Mouse (Mus musculus) urinary bladder, adult 18-20 months (tissue): Measurements from ENCODE around the gene BC048562.

Source experiments
- DNase-seq, 2 experiments: peaks; one replicate each; pipeline ENCODE4 v3.0.0; 2022; ENCODE audit warnings: low spot score in 2 of 2, mixed read lengths in 2 of 2

The BC048562 gene

DNA sequence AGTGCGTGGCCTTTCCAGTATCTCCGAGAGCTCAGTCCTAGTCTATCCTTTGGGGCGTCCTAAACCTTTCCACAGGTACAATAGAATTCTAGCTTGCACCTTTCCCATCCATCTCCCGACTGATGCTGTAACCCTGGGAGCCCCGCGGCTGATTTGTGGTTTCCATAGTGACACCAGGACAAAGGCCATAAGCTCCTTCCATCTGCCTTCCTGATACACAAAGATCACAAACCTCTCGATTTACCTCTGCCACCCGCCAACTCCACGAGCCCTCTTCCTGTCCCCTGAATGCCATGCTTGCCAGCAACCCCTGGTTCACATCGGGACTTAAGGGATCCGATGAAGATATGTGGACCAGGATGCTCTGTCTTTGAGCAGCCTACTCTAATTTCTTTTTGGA is 43.0 kb downstream of the BC048562 start:
- peak in 1 of 2 experiments; percentile 38 for DNase-seq

DNA sequence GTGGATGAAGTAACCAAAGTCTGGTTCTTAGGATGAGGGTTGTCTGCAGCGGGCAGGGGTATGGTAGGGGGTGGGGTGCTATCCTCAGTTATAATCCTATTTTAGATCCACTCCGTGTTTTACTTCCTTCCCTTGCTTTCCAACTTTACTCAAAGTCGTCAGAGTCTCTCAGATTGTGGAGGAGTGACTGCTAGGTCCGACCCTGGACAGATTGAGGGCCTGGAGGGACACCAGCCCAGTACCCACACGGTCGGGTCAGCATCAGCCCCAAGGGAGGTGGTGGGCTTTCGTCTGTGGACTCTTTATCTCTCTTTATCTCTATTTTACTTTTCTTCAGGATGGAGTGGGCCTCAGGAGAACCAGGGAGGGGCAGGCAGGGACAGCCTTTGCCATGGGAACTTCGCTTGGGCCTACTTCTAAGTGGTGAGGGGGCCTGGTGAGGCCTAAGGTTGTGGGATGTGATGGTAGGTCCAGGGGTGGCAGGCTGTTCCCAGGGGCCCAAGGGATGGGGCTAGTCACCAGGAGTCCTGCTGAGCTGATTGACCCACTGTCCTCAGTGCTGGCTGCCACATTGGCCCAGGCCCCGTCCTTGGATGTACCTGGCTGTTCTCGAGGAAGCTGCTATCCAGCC is 43.6 kb downstream of the BC048562 start, which contains the start of gene Lamb2:
Gene Lamb2, plus strand, starts transcription at position 16 of the 631 bp plus-strand sequence.
- peak in 1 of 2 experiments; percentile 51 for DNase-seq

- no peak for DNase-seq
Observed at GRCm38 (mm10) chr9:108480813-108481519, 44.7 kb downstream of the BC048562 start.

DNA sequence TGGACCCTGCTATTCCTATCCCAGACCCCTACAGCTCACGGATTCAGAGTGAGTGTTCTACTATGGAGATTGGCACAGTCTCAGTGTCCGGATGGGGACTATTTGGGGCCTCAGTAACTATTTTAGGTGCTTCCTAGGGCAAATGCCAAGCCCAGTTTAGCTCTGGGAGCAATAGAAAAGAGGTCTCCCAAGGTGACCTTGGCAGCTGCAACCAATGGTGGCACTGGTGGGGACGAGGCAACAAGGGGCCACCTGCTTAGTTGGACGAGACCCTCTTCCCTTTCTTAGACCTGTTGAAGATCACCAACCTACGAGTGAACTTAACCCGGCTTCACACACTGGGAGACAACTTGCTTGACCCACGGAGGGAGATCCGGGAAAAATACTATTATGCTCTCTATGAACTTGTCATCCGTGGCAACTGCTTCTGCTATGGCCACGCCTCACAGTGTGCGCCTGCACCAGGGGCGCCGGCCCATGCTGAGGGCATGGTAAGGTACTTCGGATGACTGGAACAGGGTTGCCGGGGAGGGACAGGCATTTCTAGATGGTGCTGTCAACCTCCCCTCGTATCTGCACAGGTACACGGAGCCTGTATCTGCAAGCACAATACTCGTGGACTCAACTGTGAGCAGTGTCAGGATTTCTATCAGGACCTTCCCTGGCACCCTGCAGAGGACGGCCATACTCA is 45.4 kb downstream of the BC048562 start:
- DNase-seq: no peak

GRCm38 (mm10) chr9:108483051-108483790 is 46.9 kb downstream of the BC048562 start:
- DNase-seq: no peak

DNA sequence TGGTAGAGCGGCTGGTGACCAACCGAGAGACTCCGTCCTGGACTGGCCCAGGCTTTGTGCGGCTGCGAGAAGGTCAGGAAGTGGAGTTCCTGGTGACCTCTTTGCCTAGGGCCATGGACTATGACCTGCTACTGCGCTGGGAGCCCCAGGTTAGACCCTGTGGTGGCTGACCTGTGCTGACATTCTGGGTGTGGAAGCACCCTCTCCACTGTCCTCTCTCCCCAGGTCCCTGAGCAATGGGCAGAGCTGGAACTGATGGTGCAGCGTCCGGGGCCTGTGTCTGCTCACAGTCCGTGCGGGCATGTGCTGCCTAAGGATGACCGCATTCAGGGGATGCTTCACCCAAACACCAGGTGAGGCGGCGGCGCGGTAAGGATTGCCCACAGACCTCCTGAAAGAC is 47.7 kb downstream of the BC048562 start:
- no peak for DNase-seq

DNA sequence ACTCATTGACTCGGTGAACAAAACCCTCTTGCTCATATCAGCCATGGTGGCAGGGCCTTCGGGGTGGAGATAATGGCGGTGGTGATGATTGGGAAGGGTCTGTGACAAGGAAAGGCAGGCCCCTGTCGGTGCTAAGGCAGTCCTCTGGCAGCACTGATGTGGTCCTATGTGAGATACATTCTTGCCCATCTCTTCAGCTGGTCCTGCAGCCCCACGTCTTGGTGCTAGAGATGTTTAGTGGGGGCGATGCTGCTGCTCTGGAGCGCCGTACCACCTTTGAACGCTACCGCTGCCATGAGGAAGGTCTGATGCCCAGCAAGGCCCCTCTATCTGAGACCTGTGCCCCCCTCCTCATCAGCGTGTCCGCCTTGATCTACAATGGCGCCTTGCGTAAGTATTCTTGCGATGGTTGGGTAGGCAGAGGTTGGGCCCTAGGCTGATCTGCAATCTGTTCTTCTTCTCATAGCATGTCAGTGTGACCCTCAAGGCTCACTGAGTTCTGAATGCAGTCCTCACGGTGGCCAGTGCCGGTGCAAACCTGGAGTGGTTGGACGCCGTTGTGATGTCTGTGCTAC is 49.1 kb downstream of the BC048562 start:
- DNase-seq: no peak

DNA sequence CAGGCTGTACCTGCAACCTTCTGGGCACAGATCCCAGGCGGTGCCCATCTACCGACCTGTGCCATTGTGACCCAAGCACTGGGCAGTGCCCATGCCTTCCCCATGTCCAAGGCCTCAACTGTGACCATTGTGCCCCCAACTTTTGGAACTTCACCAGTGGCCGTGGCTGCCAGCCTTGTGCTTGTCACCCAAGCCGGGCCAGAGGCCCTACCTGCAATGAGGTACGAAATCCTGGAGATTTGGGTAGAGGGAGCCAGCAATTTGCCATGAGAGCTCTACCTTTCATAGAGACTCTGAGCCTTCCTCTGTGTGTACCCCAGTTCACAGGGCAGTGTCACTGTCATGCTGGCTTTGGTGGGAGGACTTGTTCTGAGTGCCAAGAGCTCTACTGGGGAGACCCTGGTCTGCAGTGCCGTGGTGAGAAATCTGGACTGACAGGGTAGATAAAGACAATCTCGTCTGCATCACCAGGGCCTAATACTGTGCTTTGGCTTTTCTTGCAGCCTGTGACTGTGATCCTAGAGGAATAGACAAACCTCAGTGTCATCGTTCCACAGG is 50.8 kb downstream of the BC048562 start:
- DNase-seq: no peak

GRCm38 (mm10) chr9:108488403-108488802 is 52.1 kb downstream of the BC048562 start:
- DNase-seq: no peak

- no peak for DNase-seq
Observed at GRCm38 (mm10) chr9:108489215-108489614, 52.9 kb downstream of the BC048562 start.

DNA sequence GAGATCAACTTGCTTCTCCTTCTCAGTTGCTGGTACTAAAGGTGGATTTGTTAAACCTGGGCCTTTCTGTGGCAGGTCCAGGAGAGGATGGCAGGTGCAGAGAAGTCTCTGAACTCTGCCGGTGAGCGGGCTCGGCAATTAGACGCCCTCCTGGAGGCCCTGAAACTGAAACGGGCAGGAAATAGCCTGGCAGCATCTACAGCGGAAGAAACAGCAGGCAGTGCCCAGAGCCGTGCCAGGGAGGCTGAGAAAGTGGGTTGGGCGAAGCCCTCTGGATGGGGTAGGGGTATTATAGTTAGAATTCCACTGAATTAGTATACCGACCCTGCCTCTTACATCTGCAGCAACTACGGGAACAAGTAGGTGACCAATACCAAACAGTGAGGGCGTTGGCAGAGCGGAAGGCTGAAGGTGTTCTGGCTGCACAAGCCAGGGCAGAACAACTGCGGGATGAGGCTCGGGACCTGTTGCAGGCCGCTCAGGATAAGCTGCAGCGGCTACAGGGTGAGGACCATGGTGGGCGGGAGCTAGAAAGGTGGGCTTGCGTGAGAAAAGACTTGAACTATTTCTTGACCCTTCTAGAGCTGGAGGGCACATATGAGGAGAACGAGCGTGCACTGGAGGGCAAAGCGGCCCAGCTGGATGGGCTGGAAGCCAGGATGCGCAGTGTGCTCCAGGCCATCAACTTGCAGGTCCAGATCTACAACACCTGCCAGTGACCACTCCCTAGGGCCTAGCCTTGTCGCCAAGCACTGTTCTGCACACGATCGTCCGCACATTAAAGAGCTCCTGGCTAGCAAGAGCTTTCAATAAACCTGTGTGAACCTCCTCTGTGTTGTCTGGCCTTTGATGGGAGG is 53.6 kb downstream of the BC048562 start:
- DNase-seq: no peak

GRCm38 (mm10) chr9:108490559-108491285 is 54.4 kb downstream of the BC048562 start, which contains the start of gene Usp19:
Gene Usp19, plus strand, starts transcription at chr9:108490602.
- peak; percentile 84 to 94 for DNase-seq

DNA sequence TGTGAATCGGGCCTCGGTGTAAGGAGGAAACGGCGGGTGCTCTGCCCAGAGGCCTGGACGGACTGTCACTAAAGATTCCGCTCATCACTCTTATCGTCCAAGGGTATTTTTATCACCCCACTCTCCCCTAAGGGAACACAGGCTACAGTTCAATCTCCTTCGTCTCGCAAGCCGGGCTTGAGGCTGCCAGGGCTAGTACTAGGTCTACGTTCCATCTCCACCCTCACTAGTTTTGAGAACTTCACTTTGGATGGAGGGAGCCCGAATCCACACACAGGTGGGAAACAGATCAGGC is 55.0 kb downstream of the BC048562 start:
- DNase-seq: no peak

DNA sequence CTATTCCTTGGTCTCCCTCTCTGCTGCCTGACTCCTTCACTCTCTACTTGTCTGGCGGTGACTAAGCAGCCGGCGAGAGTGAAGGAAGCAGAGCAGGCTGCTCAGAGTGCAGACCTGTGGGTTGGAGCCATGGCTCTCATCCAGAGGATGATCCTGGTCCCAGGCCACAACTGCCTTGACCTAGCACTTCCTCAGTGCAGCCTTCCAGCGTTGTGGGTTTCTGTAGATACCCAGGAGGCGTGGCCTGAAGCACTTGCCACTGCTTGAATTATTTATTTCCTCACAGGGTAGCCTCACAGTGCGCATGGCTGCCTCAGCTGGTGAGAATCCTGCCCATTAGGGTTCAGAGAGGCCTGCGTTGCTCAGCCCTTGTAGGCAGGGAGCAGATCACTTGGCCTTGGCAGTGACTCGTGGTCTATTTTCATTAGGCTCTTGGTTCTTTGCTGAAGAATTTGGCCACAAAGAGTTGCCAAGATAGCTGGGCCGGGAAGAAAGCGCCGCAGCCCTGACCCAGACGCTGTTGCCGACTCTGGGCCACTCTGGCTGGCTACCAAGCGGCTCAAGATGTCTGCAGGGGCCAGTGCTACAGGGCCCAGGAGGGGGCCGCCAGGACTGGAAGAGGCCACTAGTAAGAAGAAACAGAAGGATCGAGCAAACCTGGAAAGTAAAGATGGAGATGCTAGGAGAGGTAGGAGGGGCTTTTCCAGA is 55.9 kb downstream of the BC048562 start:
- no peak for DNase-seq

- DNase-seq: no peak
Observed at GRCm38 (mm10) chr9:108493246-108493645, 57.0 kb downstream of the BC048562 start.

- no peak for DNase-seq
Observed at GRCm38 (mm10) chr9:108494146-108494825, 58.0 kb downstream of the BC048562 start.

DNA sequence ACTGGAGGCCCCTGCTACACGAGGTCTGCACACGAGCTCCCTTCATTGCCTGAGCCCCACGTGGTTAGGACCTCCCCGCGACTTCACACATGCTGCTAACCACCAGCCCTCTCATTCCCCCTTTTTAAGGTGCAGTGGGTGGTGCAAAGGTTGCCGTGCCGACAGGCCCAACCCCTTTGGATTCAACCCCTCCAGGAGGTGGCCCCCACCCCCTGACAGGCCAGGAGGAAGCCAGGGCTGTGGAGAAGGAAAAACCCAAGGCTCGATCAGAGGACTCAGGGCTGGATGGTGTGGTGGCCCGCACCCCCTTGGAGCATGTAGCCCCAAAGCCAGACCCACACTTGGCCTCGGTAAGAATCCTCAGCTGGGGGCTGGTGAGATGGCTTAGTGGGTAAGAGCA is 58.6 kb downstream of the BC048562 start:
- DNase-seq: no peak
